Comparison of ENCODE assay signal across 9 mouse cellular contexts in genomic region chr4:109405415-109405814, GRCm38 (mm10). TPM values are rescaled to one million over a fixed set of nuclear protein-coding genes. Genes with fewer than 3 reads are reported as not detected.
A peak's percentile ranks its signal among the peaks of the same experiment; 100 is the strongest.
DNase-seq lines count a peak whose midpoint lies in the region; ATAC-seq and TF ChIP-seq lines count a peak whose summit lies in the region.
"Had no signal": no experiment of that assay in that cellular context is flagged by ENCODE, and none has a peak within 500 bp of the region (broad histone marks: within the 10 kb centered on the region; RNA-seq: fewer than 3 reads in every experiment).

No protein-coding gene starts in this region.

- no peak overlapping the region for H3K4me2 ChIP-seq in forebrain, embryonic 15.5 days (replicated peaks)
- H3K4me2 ChIP-seq in liver, embryonic 14.5 days (ENCODE audit: low read depth): peak overlapping the region; percentile 97

- no peak overlapping the region for H3K9ac ChIP-seq in forebrain, embryonic 15.5 days (replicated peaks)
- H3K9ac ChIP-seq in liver, embryonic 14.5 days (replicated peaks): peak overlapping the region; percentile 95

- TF ChIP-seq CTCF in liver, embryonic 14.5 days (IDR thresholded peaks at IDR 0.05; ENCODE audit: low read depth): no peak

- H3K4me1 ChIP-seq in heart, embryonic 10.5 days: peaks cover 28% of the 10 kb centered on the region
- H3K4me1 ChIP-seq in forebrain, embryonic 15.5 days: peaks cover 12% of the 10 kb centered on the region
- peaks cover 31 to 38% of the 10 kb centered on the region in 2 experiments for H3K4me1 ChIP-seq in liver, embryonic 14.5 days (replicated peaks; ENCODE audit: control insufficient read depth in 2 of 2, insufficient read depth in 2 of 2, low read length in 1 of 2)

- DNase-seq in heart, embryonic 10.5 days (ENCODE audit: low spot score): no peak
- no peak for DNase-seq in heart, adult 8-10 months (ENCODE audit: low spot score)
- peak; percentile 8 for DNase-seq in 3T3-L1 (ENCODE audit: low read depth, low spot score)
- DNase-seq in liver, embryonic 14.5 days (ENCODE audit: low read depth in 3 of 3, low spot score in 3 of 3): no peak
- no peak for DNase-seq in testis, postnatal 10 days (ENCODE audit: low spot score)
- no peak for DNase-seq in spleen, postnatal 14 days (ENCODE audit: low spot score in 2 of 2)
- DNase-seq in c-Kit-positive CD71-positive TER-119-positive erythroid progenitor cells, embryonic 14.5 days (ENCODE audit: low spot score): no peak
- DNase-seq: B cell, adult 2 months had no signal

- ATAC-seq in forebrain, embryonic 15.5 days (replicated peaks): peak; percentile 35
- no peak for ATAC-seq in liver, embryonic 14.5 days (ENCODE audit: insufficient read depth)

- 60% methylated on average over 8 of the region's 8 CpGs for WGBS in heart, embryonic 10.5 days
- WGBS in forebrain, embryonic 15.5 days: 55% methylated on average over 8 of the region's 8 CpGs
- 50% methylated on average over 8 of the region's 8 CpGs for WGBS in liver, embryonic 14.5 days (ENCODE audit: insufficient replicate concordance)

- H3K27ac ChIP-seq in heart, embryonic 10.5 days: peak overlapping the region; percentile 93
- H3K27ac ChIP-seq in forebrain, embryonic 15.5 days (replicated peaks): no peak overlapping the region
- peak overlapping the region; percentile 97 for H3K27ac ChIP-seq in liver, embryonic 14.5 days

- H3K4me3 ChIP-seq in heart, embryonic 10.5 days: peak overlapping the region; percentile 79
- no peak overlapping the region for H3K4me3 ChIP-seq in forebrain, embryonic 15.5 days
- H3K4me3 ChIP-seq in liver, embryonic 14.5 days (ENCODE audit: insufficient read depth in 1 of 2, low read depth in 2 of 2, low read length in 2 of 2): peak overlapping the region; percentile 68 to 97

- H3K27me3 ChIP-seq in heart, embryonic 10.5 days (ENCODE audit: insufficient read depth, poor library complexity, severe bottlenecking): peaks cover 3% of the 10 kb centered on the region; the same call in 1 of the 2 replicates
- H3K27me3 ChIP-seq in forebrain, embryonic 15.5 days: no peaks in the 10 kb centered on the region
- no peaks in the 10 kb centered on the region for H3K27me3 ChIP-seq in liver, embryonic 14.5 days (ENCODE audit: control insufficient read depth, insufficient read depth, low read length)

- H3K9me3 ChIP-seq in heart, embryonic 10.5 days: no peaks in the 10 kb centered on the region
- no peaks in the 10 kb centered on the region for H3K9me3 ChIP-seq in forebrain, embryonic 15.5 days
- H3K9me3 ChIP-seq in liver, embryonic 14.5 days (ENCODE audit: control insufficient read depth, low read length): no peaks in the 10 kb centered on the region

- no peak for TF ChIP-seq EP300 in liver, embryonic 14.5 days (IDR thresholded peaks at IDR 0.05; ENCODE audit: low read depth)

- peaks cover 12% of the 10 kb centered on the region; the same call in 1 of the 2 replicates for H3K36me3 ChIP-seq in heart, embryonic 10.5 days
- no peaks in the 10 kb centered on the region for H3K36me3 ChIP-seq in forebrain, embryonic 15.5 days
- peaks cover 32% of the 10 kb centered on the region for H3K36me3 ChIP-seq in liver, embryonic 14.5 days (replicated peaks; ENCODE audit: control insufficient read depth, insufficient read depth, low read depth)

RNA-seq across cellular contexts. Expression of gene Ttc39a, which starts 1.0 kb away (rescaled TPM):
- 9.4 and 10.7 TPM in 2 replicates for polyA plus RNA-seq in heart, embryonic 10.5 days (2016; fragmentation: Nextera tagmentation; extraction: Ambion mirVana)
- total RNA-seq in heart, adult 8-10 months (2022): 1 to 10 TPM; 1.3 to 2.0 (median 1.7) TPM
- polyA plus RNA-seq in forebrain, embryonic 15.5 days (2015; fragmentation: Nextera tagmentation; extraction: Ambion mirVana): 0.50 and 0.71 TPM in 2 replicates
- polyA plus RNA-seq in liver, embryonic 14.5 days (2012; rRNA removed): 8.7 and 11.7 TPM in 2 replicates
- 13.6 and 15.4 TPM in 2 replicates for polyA plus RNA-seq in liver, embryonic 14.5 days (2014; fragmentation: Nextera tagmentation; extraction: Ambion mirVana)
